Comparison of ENCODE assay signal across 9 mouse cellular contexts in genomic region chr12:86151941-86152340, GRCm38 (mm10).
"Had no signal": no experiment of that assay in that cellular context is flagged by ENCODE, and none has a peak within 500 bp of the region (broad histone marks: within the 10 kb centered on the region; RNA-seq: fewer than 3 reads in every experiment).

No protein-coding gene starts in this region.

- H3K27ac ChIP-seq: left cerebral cortex, adult 2 months; limb, embryonic 10.5 days; neural tube, embryonic 12.5 days; stomach, postnatal 0 days had no signal

- ATAC-seq: intestine, embryonic 16.5 days; liver, embryonic 12.5 days had no signal

- H3K4me3 ChIP-seq: left cerebral cortex, adult 2 months; limb, embryonic 10.5 days; liver, embryonic 12.5 days; neural tube, embryonic 12.5 days had no signal

- DNase-seq: kidney, adult 8-10 months; kidney, postnatal 25 days; thymus, postnatal 4 days had no signal

- H3K4me2 ChIP-seq: liver, embryonic 12.5 days; neural tube, embryonic 12.5 days had no signal

- H3K36me3 ChIP-seq: liver, embryonic 12.5 days; neural tube, embryonic 12.5 days had no signal

- H3K9ac ChIP-seq: liver, embryonic 12.5 days; neural tube, embryonic 12.5 days had no signal

- H3K27me3 ChIP-seq: liver, embryonic 12.5 days; neural tube, embryonic 12.5 days had no signal

- H3K9me3 ChIP-seq: limb, embryonic 10.5 days; liver, embryonic 12.5 days had no signal
